Mouse (Mus musculus): Measurements from ENCODE around the gene Zfp719.

Gene Zfp719

DNA sequence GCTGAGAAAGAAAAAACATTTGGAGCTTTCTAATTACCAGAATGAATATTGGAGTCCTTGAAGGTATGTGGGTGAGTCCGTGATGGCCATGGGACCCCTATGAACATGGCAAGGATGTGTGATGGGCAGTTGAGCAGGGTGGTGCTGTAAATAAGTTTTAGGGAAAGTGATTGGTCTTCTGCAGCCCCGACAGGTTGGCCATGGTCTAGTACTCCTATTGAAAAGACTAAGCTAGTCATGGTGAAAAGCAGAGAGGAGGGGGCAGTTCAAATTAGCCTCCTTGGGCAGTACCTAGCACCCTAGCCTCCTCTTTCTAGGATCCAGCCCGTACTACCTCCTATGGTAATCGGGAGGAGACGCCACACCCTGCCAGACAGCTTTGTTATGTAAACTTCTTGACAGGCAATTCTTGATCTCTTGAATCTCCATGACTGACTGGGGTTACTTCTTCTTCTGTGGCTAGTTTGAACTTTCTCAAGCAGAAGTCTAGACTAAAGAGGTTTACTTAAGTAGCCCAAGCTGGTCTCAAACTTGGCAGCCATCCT, 28.4 kb downstream of the Zfp719 start:
- no peak for DNase-seq (ENCODE audit: low spot score in 2 of 2)

DNA sequence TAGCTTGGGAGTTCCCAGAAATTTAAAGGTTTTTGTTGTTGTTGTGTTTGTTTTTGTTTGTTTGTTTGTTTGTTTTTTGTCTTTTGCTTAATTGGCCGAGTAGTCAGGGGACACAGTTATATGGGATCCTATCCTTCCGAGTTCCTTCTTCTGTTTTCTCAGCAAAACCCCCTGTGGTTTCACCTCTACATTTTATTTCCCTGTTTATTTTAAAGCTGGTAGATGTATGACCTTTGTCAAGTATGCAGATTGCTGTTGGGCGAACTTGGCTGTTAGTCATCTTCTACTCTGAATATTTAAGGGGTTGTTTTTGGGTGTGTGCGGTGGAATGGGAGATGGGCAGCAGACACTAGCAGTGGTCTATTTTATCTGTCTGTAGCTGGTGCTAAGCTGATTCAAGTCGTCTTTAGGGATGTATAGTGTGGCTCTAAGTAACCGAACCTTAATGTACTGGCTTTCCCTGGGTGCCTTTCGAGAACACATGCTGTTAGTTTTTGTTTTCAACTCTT, 29.0 kb downstream of the Zfp719 start:
- DNase-seq (ENCODE audit: low spot score in 2 of 2) = no peak

GRCm38 (mm10) chr7:43613816-43614551, 34.6 kb downstream of the Zfp719 start:
- no peak for DNase-seq (ENCODE audit: low spot score in 2 of 2)

DNA sequence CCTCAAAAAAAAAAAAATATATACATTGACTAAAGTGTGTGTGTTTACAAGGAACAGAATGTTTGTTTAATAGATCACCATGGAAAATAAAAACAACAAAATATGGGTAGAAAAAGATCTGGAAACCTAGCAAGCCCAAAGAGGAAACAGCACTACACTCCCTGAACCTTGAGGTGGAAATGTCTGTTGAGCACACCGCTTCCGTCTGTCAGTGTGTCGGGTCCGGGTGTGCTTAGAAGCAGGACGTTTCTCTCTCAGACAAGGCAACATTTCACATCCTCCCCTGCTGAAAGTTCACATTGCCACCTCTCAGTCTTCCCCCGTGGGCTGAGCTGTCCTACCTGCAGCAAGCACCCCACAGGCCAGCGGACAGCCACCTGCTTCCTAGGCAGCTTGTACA, 43.5 kb downstream of the Zfp719 start:
- DNase-seq (ENCODE audit: low spot score in 2 of 2) = no peak

DNA sequence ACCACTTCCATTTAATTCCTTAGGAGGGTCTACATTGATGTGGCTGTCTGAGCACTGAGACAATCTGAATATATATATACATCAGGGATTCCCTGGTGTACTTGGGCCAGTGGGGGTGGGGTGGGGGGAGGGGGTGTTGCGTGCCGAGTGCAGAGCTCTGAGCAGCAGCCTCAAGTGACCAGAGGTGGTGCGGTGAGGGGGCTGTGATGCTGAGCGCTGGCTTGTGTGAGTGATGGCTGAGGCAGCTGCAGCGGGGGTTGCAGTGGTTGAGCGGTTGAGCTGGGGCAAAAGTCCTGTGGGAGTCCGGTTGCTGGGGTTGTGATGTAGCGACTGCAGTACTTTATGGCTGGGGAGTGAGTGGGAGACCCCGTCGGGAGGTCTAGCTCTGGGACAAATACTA, 44.4 kb downstream of the Zfp719 start:
- no peak for DNase-seq (ENCODE audit: low spot score in 2 of 2)

DNA sequence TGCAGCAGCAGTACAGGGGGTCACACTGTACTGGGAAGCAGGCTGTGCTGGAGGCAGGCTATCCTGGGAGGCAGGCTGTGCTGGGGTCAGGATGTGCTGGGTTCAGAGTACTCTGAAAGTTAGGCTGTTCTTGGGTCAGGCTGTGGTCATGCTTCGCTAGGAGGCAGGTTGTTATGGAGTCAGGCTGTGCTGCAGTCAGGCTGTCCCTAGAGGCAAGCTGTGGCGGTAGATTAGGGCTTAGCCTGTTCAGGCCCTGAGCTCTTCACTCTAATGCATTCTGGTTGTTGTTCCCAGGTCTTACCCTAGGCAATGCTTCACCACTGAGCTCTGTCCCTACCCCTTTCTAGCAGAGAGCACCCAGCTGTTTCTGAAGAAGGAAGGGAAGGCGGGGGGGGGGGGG, 45.7 kb downstream of the Zfp719 start:
- no peak for DNase-seq (ENCODE audit: low spot score in 2 of 2)

DNA sequence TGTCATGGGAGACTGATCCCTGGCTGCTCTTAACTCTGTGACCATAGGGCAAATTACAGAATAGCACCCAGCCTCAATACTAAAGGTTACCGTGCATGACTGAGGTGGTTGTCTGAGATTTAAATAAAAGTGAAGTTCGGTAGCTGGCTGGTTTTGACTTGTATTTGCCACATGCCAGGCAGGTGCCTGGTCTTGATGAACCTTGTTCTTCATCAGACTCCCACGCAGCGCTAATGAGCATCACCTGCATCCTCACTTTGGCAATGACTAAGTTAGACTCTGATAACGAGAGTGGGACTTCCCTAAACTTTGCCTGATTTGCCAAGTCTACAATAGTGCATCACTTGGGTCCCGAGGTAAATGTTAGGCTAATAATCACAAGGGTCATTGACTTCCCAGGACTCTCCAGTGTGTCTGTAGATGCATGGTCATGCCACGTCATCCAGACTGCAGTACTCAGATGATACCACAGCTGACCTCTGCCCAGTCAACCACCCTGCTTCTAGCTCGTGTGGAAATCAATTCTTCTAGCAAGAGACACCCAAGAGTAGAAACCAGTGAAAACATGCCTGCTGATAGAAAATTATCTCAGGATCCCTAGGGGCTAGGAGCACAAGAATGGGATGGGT, 46.5 kb downstream of the Zfp719 start:
- no peak for DNase-seq (ENCODE audit: low spot score in 2 of 2)

DNA sequence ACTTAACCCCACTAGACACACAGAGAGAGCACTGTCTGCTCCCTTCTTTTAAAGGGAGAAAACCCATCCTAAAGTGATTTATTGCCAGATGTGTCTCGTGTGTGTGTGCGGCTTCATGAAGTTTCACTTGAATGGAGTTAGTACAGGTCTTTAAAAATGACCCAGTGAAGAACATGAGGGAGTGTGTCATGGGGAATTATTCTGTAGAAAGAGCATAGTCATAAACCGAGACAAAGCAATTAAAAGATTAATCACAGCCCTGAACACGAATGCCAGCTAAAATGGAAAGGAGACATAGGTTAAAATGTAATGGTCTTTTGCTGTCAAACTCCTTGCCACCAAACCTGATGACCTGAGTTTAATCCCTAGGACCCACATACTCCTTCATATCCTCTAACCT, 54.5 kb downstream of the Zfp719 start:
- no peak for DNase-seq (ENCODE audit: low spot score in 2 of 2)

- DNase-seq (ENCODE audit: low spot score in 2 of 2) = no peak
These were observed 55.1 kb downstream of the Zfp719 start, which contains the start of gene Ceacam18 for GRCm38 (mm10) chr7:43634500-43634899. Gene Ceacam18 (plus strand): TSS chr7:43634707.

GRCm38 (mm10) chr7:43636194-43636593, 56.8 kb downstream of the Zfp719 start:
- no peak for DNase-seq (ENCODE audit: low spot score in 2 of 2)

DNA sequence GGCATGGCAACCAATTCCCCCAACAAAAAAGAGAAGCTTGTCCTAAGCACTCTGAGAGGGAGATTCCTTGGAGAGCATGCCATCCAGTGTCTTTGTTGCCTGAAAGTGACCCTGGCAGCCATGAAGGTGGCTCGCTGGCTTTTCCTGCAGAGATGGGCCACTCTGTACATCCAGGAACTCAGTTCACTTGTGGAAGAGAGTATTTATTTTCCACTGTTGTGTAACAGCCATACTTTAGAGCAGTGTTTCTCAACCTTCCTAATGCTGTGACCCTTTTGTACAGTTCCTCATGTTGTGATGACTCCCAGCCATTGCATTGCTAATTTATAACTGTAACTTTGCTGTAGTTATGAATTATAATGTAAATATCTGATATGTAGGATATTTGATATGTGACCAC, 57.7 kb downstream of the Zfp719 start:
- DNase-seq (ENCODE audit: low spot score in 2 of 2) = no peak

DNA sequence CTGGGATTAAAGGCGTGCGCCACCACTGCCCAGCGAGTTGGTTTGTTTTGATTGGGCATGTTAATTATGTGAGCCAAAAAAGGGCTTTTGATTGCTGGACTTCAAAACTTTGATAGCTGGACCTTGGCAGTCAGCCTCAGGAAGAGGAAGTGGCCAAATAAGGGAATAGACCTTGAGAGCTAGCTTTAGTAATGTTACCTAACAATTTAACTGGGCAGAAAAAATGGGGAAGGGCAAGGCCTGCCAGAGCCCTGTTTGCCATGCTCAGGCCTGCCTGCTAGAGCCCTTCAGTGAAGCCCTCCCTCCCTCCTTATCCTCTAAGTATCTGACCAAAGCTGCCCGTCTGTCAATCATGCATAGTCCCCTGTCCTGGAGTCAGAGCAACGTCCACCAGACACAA, 63.2 kb downstream of the Zfp719 start:
- no peak for DNase-seq (ENCODE audit: low spot score in 2 of 2)

All from frontal cortex, postnatal 10 days (tissue).